Mouse (Mus musculus) forebrain, embryonic 15.5 days (tissue): Measurements from ENCODE around the gene Gpsm2. TPM values are rescaled to one million over a fixed set of nuclear protein-coding genes. Genes with fewer than 3 reads are reported as not detected.
"Not testable (repeated sequence)": the region's sequence is repeated elsewhere in the genome, so short reads cannot be mapped to it uniquely, and the experiment has no call there.

Experiments
- ATAC-seq: fragments of 200-750 bp; cut with Nextera tagmentation; replicated peaks from 2 replicates; pipeline ENCODE4 v1.8.0; 2017; ENCODE audit warnings: mild to moderate bottlenecking, moderate TSS enrichment, moderate library complexity
- H3K27ac ChIP-seq: fragments of 300-500 bp; sonication (generic); replicated peaks from 2 replicates; pipeline ENCODE4 v1.5.1; 2015; ENCODE audit warnings: mild to moderate bottlenecking, inconsistent platforms
- H3K27me3 ChIP-seq: fragments of 300-500 bp; sonication (generic); 2 replicates; pipeline ENCODE4 v1.6.1; 2015; ENCODE audit warnings: inconsistent platforms
- H3K36me3 ChIP-seq: fragments of 300-500 bp; sonication (generic); 2 replicates; pipeline ENCODE4 v1.6.1; 2015; ENCODE audit warnings: mild to moderate bottlenecking, inconsistent platforms
- H3K4me1 ChIP-seq: fragments of 300-500 bp; sonication (generic); 2 replicates; pipeline ENCODE4 v1.6.1; 2015; ENCODE audit warnings: inconsistent platforms
- H3K4me2 ChIP-seq: fragments of 300-500 bp; sonication (generic); replicated peaks from 2 replicates; pipeline ENCODE4 v1.6.1; 2015; ENCODE audit warnings: mild to moderate bottlenecking, inconsistent platforms
- H3K4me3 ChIP-seq: fragments of 300-500 bp; sonication (generic); 2 replicates; pipeline ENCODE4 v1.5.1; 2015; ENCODE audit warnings: mild to moderate bottlenecking, inconsistent platforms
- H3K9ac ChIP-seq: fragments of 300-500 bp; sonication (generic); replicated peaks from 2 replicates; pipeline ENCODE4 v1.6.1; 2015; ENCODE audit warnings: mild to moderate bottlenecking, inconsistent platforms
- H3K9me3 ChIP-seq: fragments of 300-500 bp; sonication (generic); 2 replicates; pipeline ENCODE4 v1.6.1; 2016; ENCODE audit warnings: inconsistent platforms
- WGBS: fragments of 180-500 bp; shearing (Covaris S2); methylation state at CpG from one replicate; pipeline ENCODE4 v1.1.7; 2015; ENCODE audit warnings: mixed read lengths; 5-methylcytosine and 5-hydroxymethylcytosine counted together
- polyA plus RNA-seq: library from polyadenylated mRNA; unstranded; fragments of >200 nt; fragmentation: Nextera tagmentation; extraction: Ambion mirVana; gene quantifications from 2 replicates; pipeline ENCODE4 v1.2.1, GENCODE M21; 2015

Gene Gpsm2
- polyA plus RNA-seq, 1 experiment from 2014 or later: 38.6 TPM

- Histone ChIP-seq H3K4me1 (0 out of 2 replicates have a peak, but pooled peaks cover 7% of the 10 kb centered on the region), H3K27ac (no peak overlapping the region), H3K4me3 (no peak overlapping the region), H3K4me2 (no peak overlapping the region), H3K9me3 (no peaks in the 10 kb centered on the region), H3K27me3 (no peaks in the 10 kb centered on the region), H3K36me3 (peaks cover 20% of the 10 kb centered on the region), H3K9ac (no peak overlapping the region)
- no peak for ATAC-seq
- 56% methylated on average over 4 of the region's 4 CpGs for WGBS
These were observed 32.1 kb downstream of the Gpsm2 start for GRCm38 (mm10) chr3:108689979-108690378.

GRCm38 (mm10) chr3:108689446-108689845 is 32.7 kb downstream of the Gpsm2 start:
- H3K9me3 ChIP-seq: no peaks in the 10 kb centered on the region
- 0 out of 2 replicates have a peak, but pooled peaks cover 7% of the 10 kb centered on the region for H3K4me1 ChIP-seq
- 52% methylated on average over 8 of the region's 8 CpGs for WGBS
- H3K4me2 ChIP-seq: no peak overlapping the region
- ATAC-seq: no peak
- no peak overlapping the region for H3K4me3 ChIP-seq
- no peak overlapping the region for H3K9ac ChIP-seq
- H3K27ac ChIP-seq: no peak overlapping the region
- peaks cover 17% of the 10 kb centered on the region for H3K36me3 ChIP-seq
- no peaks in the 10 kb centered on the region for H3K27me3 ChIP-seq

- peaks cover 15% of the 10 kb centered on the region for H3K36me3 ChIP-seq
These were observed 33.1 kb downstream of the Gpsm2 start for GRCm38 (mm10) chr3:108689015-108689441.

GRCm38 (mm10) chr3:108685701-108686100 is 36.4 kb downstream of the Gpsm2 start:
- 96% methylated on average over 7 of the region's 7 CpGs for WGBS
- no peak overlapping the region for H3K4me3 ChIP-seq
- H3K9me3 ChIP-seq: no peaks in the 10 kb centered on the region
- H3K9ac ChIP-seq: no peak overlapping the region
- no peaks in the 10 kb centered on the region for H3K27me3 ChIP-seq
- no peak overlapping the region for H3K4me2 ChIP-seq
- H3K36me3 ChIP-seq: peaks cover 41% of the 10 kb centered on the region
- H3K27ac ChIP-seq: no peak overlapping the region
- no peak for ATAC-seq
- H3K4me1 ChIP-seq: 0 out of 2 replicates have a peak, but pooled peaks cover 7% of the 10 kb centered on the region

More at GRCm38 (mm10) chr3:108689015-108689441, 33.1 kb downstream of the Gpsm2 start:
- H3K9me3 ChIP-seq: no peaks in the 10 kb centered on the region
- ATAC-seq: peak; percentile 46; the same call in 1 of the 2 replicates
- 0 out of 2 replicates have a peak, but pooled peaks cover 7% of the 10 kb centered on the region for H3K4me1 ChIP-seq
- H3K4me2 ChIP-seq: no peak overlapping the region
- H3K4me3 ChIP-seq: no peak overlapping the region
- no peak overlapping the region for H3K27ac ChIP-seq
- WGBS: 58% methylated on average over 6 of the region's 6 CpGs
- no peaks in the 10 kb centered on the region for H3K27me3 ChIP-seq
- no peak overlapping the region for H3K9ac ChIP-seq

- not testable (repeated sequence) for H3K27ac ChIP-seq, ATAC-seq, H3K4me1 ChIP-seq, H3K27me3 ChIP-seq, H3K9ac ChIP-seq, H3K4me2 ChIP-seq, H3K4me3 ChIP-seq, H3K9me3 ChIP-seq
- WGBS: 94% methylated on average over 5 of the region's 5 CpGs
- peaks cover 60% of the 10 kb centered on the region for H3K36me3 ChIP-seq
These were observed 38.5 kb downstream of the Gpsm2 start for GRCm38 (mm10) chr3:108683597-108683996.

- H3K27me3 ChIP-seq: no peaks in the 10 kb centered on the region
- no peak overlapping the region for H3K9ac ChIP-seq
- no peaks in the 10 kb centered on the region for H3K9me3 ChIP-seq
- H3K36me3 ChIP-seq: peaks cover 75% of the 10 kb centered on the region
- 80% methylated on average over 4 of the region's 4 CpGs for WGBS
- no peak overlapping the region for H3K4me3 ChIP-seq
- H3K27ac ChIP-seq: no peak overlapping the region
- no peaks in the 10 kb centered on the region for H3K4me1 ChIP-seq
- H3K4me2 ChIP-seq: no peak overlapping the region
- no peak for ATAC-seq
These were observed 41.1 kb downstream of the Gpsm2 start for GRCm38 (mm10) chr3:108681004-108681403.

GRCm38 (mm10) chr3:108676616-108677015 is 45.5 kb downstream of the Gpsm2 start:
- ATAC-seq: 0 out of 2 replicates have a peak, but pooled peaks have one; percentile 32
- Histone ChIP-seq H3K4me3 (no peak overlapping the region), H3K36me3 (peaks cover 85% of the 10 kb centered on the region), H3K4me1 (no peaks in the 10 kb centered on the region), H3K9me3 (no peaks in the 10 kb centered on the region), H3K27ac (no peak overlapping the region), H3K27me3 (no peaks in the 10 kb centered on the region), H3K4me2 (no peak overlapping the region), H3K9ac (no peak overlapping the region)
- 60% methylated on average over 4 of the region's 4 CpGs for WGBS

GRCm38 (mm10) chr3:108660941-108661340 is 61.2 kb downstream of the Gpsm2 start:
- no peak overlapping the region for H3K27ac ChIP-seq
- no peaks in the 10 kb centered on the region for H3K9me3 ChIP-seq
- WGBS: 86% methylated on average over 1 of the region's 1 CpGs
- H3K4me3 ChIP-seq: no peak overlapping the region
- no peak for ATAC-seq
- H3K27me3 ChIP-seq: no peaks in the 10 kb centered on the region
- no peaks in the 10 kb centered on the region for H3K4me1 ChIP-seq
- peaks cover 31% of the 10 kb centered on the region for H3K36me3 ChIP-seq
- no peak overlapping the region for H3K4me2 ChIP-seq
- H3K9ac ChIP-seq: no peak overlapping the region

- Histone ChIP-seq H3K4me2 (no peak overlapping the region), H3K9me3 (no peaks in the 10 kb centered on the region), H3K9ac (no peak overlapping the region), H3K4me1 (peaks cover 14% of the 10 kb centered on the region), H3K27me3 (no peaks in the 10 kb centered on the region), H3K36me3 (peaks cover 20% of the 10 kb centered on the region), H3K27ac (no peak overlapping the region), H3K4me3 (no peak overlapping the region)
- WGBS: 94% methylated on average over 9 of the region's 9 CpGs
- ATAC-seq: no peak
These were observed 63.5 kb downstream of the Gpsm2 start for GRCm38 (mm10) chr3:108658612-108659011.

- WGBS: 79% methylated on average over 7 of the region's 7 CpGs
- Histone ChIP-seq H3K27me3 (no peaks in the 10 kb centered on the region), H3K36me3 (no peaks in the 10 kb centered on the region), H3K9ac (no peak overlapping the region), H3K27ac (no peak overlapping the region), H3K4me3 (no peak overlapping the region), H3K4me2 (no peak overlapping the region), H3K9me3 (no peaks in the 10 kb centered on the region), H3K4me1 (peaks cover 19% of the 10 kb centered on the region)
- ATAC-seq: no peak
These were observed 66.6 kb downstream of the Gpsm2 start for GRCm38 (mm10) chr3:108655486-108655885.

- Histone ChIP-seq H3K4me3 (peak overlapping the region; percentile 99), H3K27ac (no peak overlapping the region), H3K36me3 (no peaks in the 10 kb centered on the region), H3K27me3 (no peaks in the 10 kb centered on the region), H3K9ac (peak overlapping the region; percentile 93), H3K4me1 (peaks cover 19% of the 10 kb centered on the region), H3K4me2 (peak overlapping the region; percentile 54), H3K9me3 (no peaks in the 10 kb centered on the region)
- no peak for ATAC-seq
- WGBS: 32% methylated on average over 14 of the region's 14 CpGs
These were observed 67.5 kb downstream of the Gpsm2 start for GRCm38 (mm10) chr3:108654566-108654965.

GRCm38 (mm10) chr3:108653710-108654379 is 68.3 kb downstream of the Gpsm2 start, which contains the start of gene Clcc1:
Clcc1 (plus strand) TSS chr3:108653913.
- Histone ChIP-seq H3K9ac (peak within 1 kb of the TSS; percentile 93), H3K9me3 (no peaks in the 10 kb centered on the region), H3K27me3 (no peaks in the 10 kb centered on the region), H3K27ac (peak within 1 kb of the TSS; percentile 94), H3K4me3 (peak within 1 kb of the TSS; percentile 99), H3K4me2 (peak within 1 kb of the TSS; percentile 54), H3K36me3 (no peaks in the 10 kb centered on the region), H3K4me1 (peaks cover 19% of the 10 kb centered on the region)
- peak; percentile 99 for ATAC-seq
- WGBS: under 1% methylated on average over 51 of the region's 57 CpGs
